Mouse (Mus musculus) liver, adult 2 months (tissue): ENCODE results near the gene Ecpas.

ENCODE experiments used
- CTCF ChIP-seq: fragments of 200-500 bp; IDR thresholded peaks from 2 replicates; pipeline ENCODE4 v1.5.1; 2011; ENCODE audit warnings: low read depth, low read length, control low read depth
- POLR2A ChIP-seq: fragments of 200-500 bp; IDR thresholded peaks from 2 replicates; pipeline ENCODE4 v1.6.1; 2011; ENCODE audit warnings: low read length, control low read depth; ENCODE audit not compliant: insufficient read depth; ENCODE audit errors: extremely low read depth

DNA sequence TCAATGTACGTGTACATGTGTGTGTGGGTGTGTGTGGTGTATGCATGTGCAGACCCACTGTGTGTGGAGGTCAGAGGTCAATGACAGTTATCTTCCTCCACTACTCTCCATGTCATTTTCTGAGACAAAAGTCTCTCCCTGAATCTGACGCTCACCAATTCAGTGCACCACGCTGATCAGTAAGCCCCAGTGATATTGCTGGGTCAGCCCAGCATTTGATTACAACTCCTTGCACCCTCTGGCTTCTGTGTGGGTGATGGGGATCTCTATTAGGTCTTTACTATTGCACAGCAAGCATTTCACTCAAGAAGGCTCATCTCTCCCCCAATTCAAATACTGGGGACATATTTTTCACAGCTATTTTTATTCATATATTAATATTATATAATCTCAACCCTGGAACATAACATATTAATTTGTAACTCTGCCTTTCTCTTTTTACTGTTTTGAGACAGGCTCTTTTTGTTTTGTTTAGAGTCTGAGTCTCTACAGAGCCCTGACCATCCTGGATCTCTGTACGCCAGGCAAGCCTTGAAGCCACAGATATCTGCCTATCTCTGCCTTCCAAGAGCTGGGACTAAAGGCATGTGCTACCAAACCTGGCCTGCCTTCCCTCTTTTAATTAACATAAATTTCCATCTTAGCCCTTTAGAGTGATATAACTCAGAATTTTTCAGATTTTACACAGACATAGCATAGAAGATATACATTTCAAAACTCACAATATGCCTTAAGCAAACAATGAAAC, 22.3 kb downstream of the Ecpas start:
- TF ChIP-seq CTCF (no peak), POLR2A (no peak)
